Mouse (Mus musculus): ENCODE results near the gene Gba2. TPM values are rescaled to one million over a fixed set of nuclear protein-coding genes. Genes with fewer than 3 reads are reported as not detected.

Gba2 gene
- total and polyA plus RNA-seq, 2 experiments from 2014 or later, result 36.3 to 47.6 TPM

DNA sequence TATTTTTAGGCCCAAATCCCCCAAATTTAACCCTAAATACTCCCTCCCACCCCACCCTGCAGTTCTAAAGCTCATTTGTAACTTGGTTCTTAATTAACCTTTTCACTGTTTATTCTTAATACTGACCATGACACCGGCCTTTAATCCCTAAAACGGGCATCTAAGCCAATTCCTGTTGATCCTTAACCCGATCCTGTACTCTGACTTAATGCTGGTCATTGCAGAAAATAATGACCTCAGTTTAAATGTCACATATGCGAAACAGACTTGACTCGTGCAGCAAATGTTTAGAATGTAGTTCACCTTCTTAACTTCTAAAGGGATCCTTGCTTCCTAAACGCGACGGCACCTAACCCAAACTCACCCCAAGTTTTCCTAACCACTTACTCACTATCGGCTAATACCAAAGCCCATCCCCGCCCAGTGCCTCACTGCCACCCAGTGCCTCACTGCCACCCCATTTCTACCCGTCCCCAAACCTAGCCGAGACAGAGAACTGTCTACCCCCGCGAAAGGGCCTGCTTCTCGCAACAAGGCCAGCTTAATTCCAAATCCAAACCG is 17.2 kb downstream of the Gba2 start:
- DNase-seq (ENCODE audit: low spot score) (no peak), ATAC-seq (no peak; the same call in 1 of the 2 replicates)
- H3K4me3 ChIP-seq (ENCODE audit: low read length), result peak overlapping the region; percentile 85
- peak overlapping the region; percentile 91 for H3K9ac ChIP-seq (replicated peaks; ENCODE audit: low read length)
- peaks cover 18% of the 10 kb centered on the region for H3K4me1 ChIP-seq (ENCODE audit: insufficient read depth, low read length)
- no peaks in the 10 kb centered on the region for H3K9me3 ChIP-seq (ENCODE audit: low read length)
- H3K27ac ChIP-seq, result peak overlapping the region; percentile 95
- 3% methylated on average over 16 of the region's 16 CpGs for WGBS
- no peaks in the 10 kb centered on the region for H3K27me3 ChIP-seq (ENCODE audit: insufficient read depth, low read length)
- H3K36me3 ChIP-seq (ENCODE audit: insufficient read depth, low read length), result peaks cover 21% of the 10 kb centered on the region
- TF ChIP-seq CTCF (IDR thresholded peaks at IDR 0.05; ENCODE audit: low read depth), result no peak
- peak overlapping the region; percentile 64 for H3K4me2 ChIP-seq (ENCODE audit: low read depth, low read length)

DNA sequence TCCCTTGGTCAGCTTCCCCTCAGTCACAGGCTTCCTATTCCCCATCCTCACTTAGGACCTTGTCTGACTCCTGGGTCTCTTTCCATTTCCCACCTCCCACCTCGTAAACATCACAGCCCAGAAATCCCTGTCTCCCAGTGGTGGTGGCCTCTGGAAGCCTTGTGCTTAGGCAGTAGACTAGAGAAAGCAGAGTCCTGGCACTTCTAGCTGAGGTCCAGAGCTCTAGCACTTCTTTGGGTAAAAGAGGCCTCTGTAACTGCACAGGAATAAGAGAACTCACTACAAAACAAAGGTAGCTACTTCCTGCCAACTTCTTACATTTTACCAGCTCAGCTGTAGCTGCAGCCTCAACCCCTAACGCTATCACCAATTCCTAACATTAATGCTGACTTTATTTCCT is 17.7 kb downstream of the Gba2 start:
- Histone ChIP-seq H3K4me2 (ENCODE audit: low read depth, low read length) (peak overlapping the region; percentile 64), H3K4me3 (ENCODE audit: low read length) (peak overlapping the region; percentile 85), H3K27ac (no peak overlapping the region), H3K9me3 (ENCODE audit: low read length) (no peaks in the 10 kb centered on the region), H3K36me3 (ENCODE audit: insufficient read depth, low read length) (peaks cover 18% of the 10 kb centered on the region), H3K4me1 (ENCODE audit: insufficient read depth, low read length) (peaks cover 18% of the 10 kb centered on the region), H3K27me3 (ENCODE audit: insufficient read depth, low read length) (no peaks in the 10 kb centered on the region), H3K9ac (replicated peaks; ENCODE audit: low read length) (peak overlapping the region; percentile 91)
- no peak for TF ChIP-seq CTCF (IDR thresholded peaks at IDR 0.05; ENCODE audit: low read depth)
- no peak for ATAC-seq
- WGBS, result 33% methylated on average over 2 of the region's 2 CpGs
- no peak for DNase-seq (ENCODE audit: low spot score)

DNA sequence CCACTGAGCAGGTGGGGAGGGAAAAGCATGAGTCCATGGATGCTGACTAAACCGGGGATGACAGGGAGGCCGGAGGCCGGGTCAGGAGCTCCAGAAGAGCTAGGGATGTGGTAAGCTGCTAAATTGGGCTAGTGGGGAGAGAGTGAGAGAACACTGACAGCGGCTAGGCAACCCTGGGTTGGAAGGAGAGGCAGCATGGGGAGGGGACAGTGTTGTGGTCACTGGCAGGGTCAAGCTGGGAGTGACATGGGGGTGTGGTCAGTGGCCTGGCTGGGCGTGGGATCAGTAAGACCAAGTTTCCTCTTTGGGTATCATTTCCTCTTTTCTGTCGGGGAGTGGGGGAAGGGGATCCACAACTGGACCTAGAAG is 18.4 kb downstream of the Gba2 start:
- peaks cover 18% of the 10 kb centered on the region for H3K4me1 ChIP-seq (ENCODE audit: insufficient read depth, low read length)
- H3K4me2 ChIP-seq (ENCODE audit: low read depth, low read length), result peak overlapping the region; percentile 64
- TF ChIP-seq CTCF (IDR thresholded peaks at IDR 0.05; ENCODE audit: low read depth), result no peak
- H3K9ac ChIP-seq (replicated peaks; ENCODE audit: low read length), result no peak overlapping the region; the same call in 1 of the 2 replicates
- peaks cover 18% of the 10 kb centered on the region for H3K36me3 ChIP-seq (ENCODE audit: insufficient read depth, low read length)
- DNase-seq (ENCODE audit: low spot score) (no peak), ATAC-seq (no peak)
- WGBS, result 54% methylated on average over 5 of the region's 6 CpGs
- no peaks in the 10 kb centered on the region for H3K27me3 ChIP-seq (ENCODE audit: insufficient read depth, low read length)
- no peak overlapping the region for H3K4me3 ChIP-seq (ENCODE audit: low read length)
- no peaks in the 10 kb centered on the region for H3K9me3 ChIP-seq (ENCODE audit: low read length)
- H3K27ac ChIP-seq, result no peak overlapping the region

DNA sequence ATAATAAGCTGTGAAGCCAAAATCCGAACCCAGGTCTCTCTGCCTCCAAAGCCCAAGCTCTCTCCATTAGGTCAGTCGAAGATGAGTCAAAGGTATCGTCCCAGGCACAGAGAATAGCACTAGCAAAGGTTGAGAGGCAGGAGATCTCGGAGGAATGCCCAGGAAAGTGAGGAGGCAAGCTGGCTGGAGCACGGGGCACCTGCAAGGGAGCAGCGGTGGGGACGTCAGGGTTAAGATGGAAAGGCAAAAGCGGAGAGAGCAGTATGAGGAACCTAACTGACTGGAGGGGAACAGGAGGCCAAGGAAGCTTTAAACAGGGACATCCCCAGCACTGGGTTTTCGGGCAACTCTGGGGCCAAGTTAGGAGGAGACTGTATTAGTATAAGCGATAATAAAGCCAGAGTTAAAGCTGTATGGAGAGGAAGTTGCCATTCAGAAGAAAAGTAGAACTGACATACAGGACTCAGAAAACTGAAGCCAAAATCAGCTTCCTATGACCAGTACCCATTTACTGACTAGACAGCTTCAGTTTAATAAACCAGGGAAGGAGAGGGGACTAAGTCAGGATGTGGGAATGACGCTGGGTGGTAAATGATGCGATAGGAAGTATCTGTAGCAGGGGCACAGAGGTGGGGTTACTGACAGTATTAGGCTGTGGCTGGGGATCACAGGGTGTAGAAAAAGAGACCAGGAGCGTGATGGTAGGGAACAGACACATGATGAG is 19.0 kb downstream of the Gba2 start:
- Histone ChIP-seq H3K4me3 (ENCODE audit: low read length) (no peak overlapping the region), H3K36me3 (ENCODE audit: insufficient read depth, low read length) (peaks cover 19% of the 10 kb centered on the region), H3K27me3 (ENCODE audit: insufficient read depth, low read length) (no peaks in the 10 kb centered on the region), H3K27ac (no peak overlapping the region), H3K9ac (replicated peaks; ENCODE audit: low read length) (no peak overlapping the region; the same call in 1 of the 2 replicates), H3K4me1 (ENCODE audit: insufficient read depth, low read length) (peaks cover 18% of the 10 kb centered on the region), H3K9me3 (ENCODE audit: low read length) (no peaks in the 10 kb centered on the region), H3K4me2 (ENCODE audit: low read depth, low read length) (peak overlapping the region; percentile 64; the same call in 1 of the 2 replicates)
- TF ChIP-seq CTCF (IDR thresholded peaks at IDR 0.05; ENCODE audit: low read depth), result no peak
- ATAC-seq, result no peak
- WGBS, result 83% methylated on average over 13 of the region's 13 CpGs
- DNase-seq (ENCODE audit: low spot score), result no peak

DNA sequence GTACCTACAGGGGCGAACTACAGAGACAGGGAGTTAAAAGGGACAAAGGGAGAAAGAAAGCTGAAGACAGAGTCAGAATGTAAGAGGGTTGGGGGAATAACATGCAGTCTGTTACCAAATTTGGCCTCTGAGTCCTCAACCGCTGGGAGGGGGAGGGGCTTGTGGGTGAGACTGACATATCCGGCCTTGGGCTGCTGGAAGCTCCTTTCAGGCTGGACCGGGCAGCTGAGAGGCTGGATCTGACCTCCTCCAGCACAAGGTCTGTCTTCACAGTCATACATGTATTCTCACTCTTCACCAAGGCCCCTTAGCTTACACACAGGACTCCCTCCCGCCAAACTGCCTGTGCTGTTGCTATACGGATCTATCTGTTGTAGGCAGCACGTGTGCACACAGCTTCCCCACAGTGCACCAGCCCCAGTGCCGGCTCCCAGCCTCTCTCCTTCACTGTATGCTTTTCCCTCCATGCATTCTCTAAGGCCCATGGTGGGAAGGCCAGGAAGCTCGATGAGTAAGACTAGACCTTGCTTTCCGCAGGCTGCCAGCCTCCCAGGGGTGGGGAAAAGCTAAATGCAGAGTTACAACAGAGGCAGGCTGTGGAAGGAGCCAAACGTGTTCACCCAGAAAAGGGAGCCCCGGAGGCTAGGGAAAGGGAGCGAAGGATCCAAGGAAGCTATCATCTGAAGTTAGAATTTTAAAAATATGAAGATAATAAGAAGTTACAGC is 19.9 kb downstream of the Gba2 start:
- no peak overlapping the region for H3K4me3 ChIP-seq (ENCODE audit: low read length)

DNA sequence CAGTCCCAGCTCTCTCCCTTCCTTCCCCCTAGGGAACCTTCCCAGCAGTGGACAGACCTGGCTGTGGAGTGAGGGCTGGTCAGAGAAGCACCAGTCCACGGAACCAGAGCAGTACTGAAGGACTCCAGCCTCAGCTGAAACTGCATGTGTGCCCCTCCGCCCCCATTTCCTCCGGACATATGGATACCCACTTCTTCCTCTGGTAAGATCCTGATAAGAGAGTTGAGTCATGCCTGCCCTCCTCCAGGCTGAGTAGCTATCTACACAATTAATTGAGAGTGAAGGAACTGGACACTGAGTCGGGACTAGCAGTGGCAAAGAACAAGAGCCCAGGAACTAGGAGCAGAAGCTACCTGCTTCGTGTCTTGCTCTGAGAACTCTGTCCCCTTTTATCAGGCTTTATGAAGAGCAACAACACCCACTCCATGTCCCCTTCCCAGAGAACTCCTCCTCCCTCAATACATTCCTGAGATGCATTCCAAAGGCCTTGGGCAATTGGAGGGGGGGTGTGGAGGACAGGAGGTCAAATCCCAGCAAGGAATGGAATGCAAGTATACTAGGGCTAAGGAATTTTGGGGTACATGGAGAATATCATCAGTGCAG is 20.5 kb downstream of the Gba2 start:
- Histone ChIP-seq H3K9ac (replicated peaks; ENCODE audit: low read length) (no peak overlapping the region), H3K36me3 (ENCODE audit: insufficient read depth, low read length) (peaks cover 35% of the 10 kb centered on the region), H3K27me3 (ENCODE audit: insufficient read depth, low read length) (no peaks in the 10 kb centered on the region), H3K27ac (peak overlapping the region; percentile 54; the same call in 1 of the 2 replicates), H3K4me2 (ENCODE audit: low read depth, low read length) (peak overlapping the region; percentile 25; the same call in 1 of the 2 replicates), H3K9me3 (ENCODE audit: low read length) (no peaks in the 10 kb centered on the region), H3K4me1 (ENCODE audit: insufficient read depth, low read length) (peaks cover 13% of the 10 kb centered on the region), H3K4me3 (ENCODE audit: low read length) (no peak overlapping the region)
- no peak for ATAC-seq
- WGBS, result 46% methylated on average over 5 of the region's 5 CpGs
- TF ChIP-seq CTCF (IDR thresholded peaks at IDR 0.05; ENCODE audit: low read depth), result no peak
- DNase-seq (ENCODE audit: low spot score), result no peak

More for the DNA sequence above, 19.9 kb downstream of the Gba2 start:
- peak; percentile 21 for DNase-seq (ENCODE audit: low spot score)
- H3K36me3 ChIP-seq (ENCODE audit: insufficient read depth, low read length), result peaks cover 28% of the 10 kb centered on the region
- 28% methylated on average over 13 of the region's 13 CpGs for WGBS
- TF ChIP-seq CTCF (IDR thresholded peaks at IDR 0.05; ENCODE audit: low read depth), result no peak
- H3K27me3 ChIP-seq (ENCODE audit: insufficient read depth, low read length), result no peaks in the 10 kb centered on the region
- peak overlapping the region; percentile 54; the same call in 1 of the 2 replicates for H3K27ac ChIP-seq
- 0 out of 2 replicates have a peak overlapping the region, but pooled peaks have one; percentile 3 for H3K9ac ChIP-seq (replicated peaks; ENCODE audit: low read length)
- H3K4me1 ChIP-seq (ENCODE audit: insufficient read depth, low read length), result peaks cover 18% of the 10 kb centered on the region
- ATAC-seq, result no peak
- peak overlapping the region; percentile 25; the same call in 1 of the 2 replicates for H3K4me2 ChIP-seq (ENCODE audit: low read depth, low read length)
- H3K9me3 ChIP-seq (ENCODE audit: low read length), result no peaks in the 10 kb centered on the region
